Mouse (Mus musculus): ENCODE results near the gene Atp11a.

The Atp11a gene

GRCm38 (mm10) chr8:12756391-12757157 lies at the start of gene Atp11a:
Gene Atp11a (plus strand): TSS chr8:12757014.
- DNase-seq = peak; percentile 66

GRCm38 (mm10) chr8:12711623-12712022 lies 45.2 kb upstream of the Atp11a start:
- DNase-seq = peak; percentile 33

- DNase-seq = peak; percentile 90
These were observed 40.8 kb upstream of the Atp11a start for GRCm38 (mm10) chr8:12715861-12716585.

GRCm38 (mm10) chr8:12719091-12719490 lies 37.7 kb upstream of the Atp11a start:
- peak; percentile 87 for DNase-seq

GRCm38 (mm10) chr8:12728644-12729043 lies 28.2 kb upstream of the Atp11a start:
- DNase-seq = no peak

GRCm38 (mm10) chr8:12730780-12731179 lies 26.0 kb upstream of the Atp11a start:
- peak; percentile 72 for DNase-seq

- DNase-seq = no peak
These were observed 24.4 kb upstream of the Atp11a start for GRCm38 (mm10) chr8:12732431-12732830.

GRCm38 (mm10) chr8:12739113-12739512 lies 17.7 kb upstream of the Atp11a start:
- peak; percentile 73 for DNase-seq

GRCm38 (mm10) chr8:12743390-12743789 lies 13.4 kb upstream of the Atp11a start:
- DNase-seq = no peak

GRCm38 (mm10) chr8:12748183-12748582 lies 8.6 kb upstream of the Atp11a start:
- DNase-seq = no peak

- DNase-seq = peak; percentile 95
These were observed 7.7 kb upstream of the Atp11a start for GRCm38 (mm10) chr8:12749116-12749515.

- DNase-seq = peak; percentile 87
These were observed 3.8 kb upstream of the Atp11a start for GRCm38 (mm10) chr8:12753054-12753453.

- peak; percentile 93 for DNase-seq
These were observed 2.7 kb upstream of the Atp11a start for GRCm38 (mm10) chr8:12754115-12754514.

GRCm38 (mm10) chr8:12755312-12755711 lies 1.5 kb upstream of the Atp11a start:
- no peak for DNase-seq

- DNase-seq = peak; percentile 63
These were observed 988 bp upstream of the Atp11a start for GRCm38 (mm10) chr8:12755826-12756225.

- no peak for DNase-seq
These were observed 572 bp downstream of the Atp11a start for GRCm38 (mm10) chr8:12757231-12757940.

- no peak for DNase-seq
These were observed 3.1 kb downstream of the Atp11a start for GRCm38 (mm10) chr8:12759963-12760362.

GRCm38 (mm10) chr8:12761873-12762272 lies 5.1 kb downstream of the Atp11a start:
- no peak for DNase-seq

GRCm38 (mm10) chr8:12763565-12764108 lies 6.8 kb downstream of the Atp11a start:
- peak; percentile 68 for DNase-seq

GRCm38 (mm10) chr8:12764971-12765370 lies 8.2 kb downstream of the Atp11a start:
- DNase-seq = no peak

- DNase-seq = no peak
These were observed 10.4 kb downstream of the Atp11a start for GRCm38 (mm10) chr8:12767176-12767575.

GRCm38 (mm10) chr8:12768747-12769146 lies 11.9 kb downstream of the Atp11a start:
- no peak for DNase-seq

GRCm38 (mm10) chr8:12769296-12769695 lies 12.5 kb downstream of the Atp11a start:
- DNase-seq = no peak
